Mouse (Mus musculus) CH12.LX (cell line): Measurements from ENCODE around the gene Slc35e2. TPM values are rescaled to one million over a fixed set of nuclear protein-coding genes. Genes with fewer than 3 reads are reported as not detected.
A peak's percentile ranks its signal among the peaks of the same experiment; 100 is the strongest.

ENCODE experiments used
- DNase-seq: peaks from one replicate; pipeline ENCODE4 v3.0.0-alpha.2; 2013; ENCODE audit errors: extremely low read depth
- H3K27ac ChIP-seq: 2 replicates; pipeline ENCODE4 v1.5.1; 2012; ENCODE audit warnings: low read depth, mild to moderate bottlenecking, control low read depth, moderate library complexity; ENCODE audit not compliant: insufficient read depth
- H3K27me3 ChIP-seq: replicated peaks from 2 replicates; pipeline ENCODE3; 2012; ENCODE audit warnings: inconsistent platforms
- H3K36me3 ChIP-seq, 2 experiments: replicated peaks in 1 of 2; 2 replicates each; pipeline versions ENCODE3 to v1.6.1; 2012; ENCODE audit warnings: inconsistent platforms in 1 of 2, low read length in 1 of 2, mild to moderate bottlenecking in 1 of 2, mixed read lengths in 1 of 2, moderate library complexity in 1 of 2; ENCODE audit not compliant: control insufficient read depth in 1 of 2, insufficient read depth in 1 of 2
- H3K4me1 ChIP-seq, 2 experiments: 2 replicates each; pipeline ENCODE4 v1.6.1; 2012; ENCODE audit warnings: inconsistent platforms in 1 of 2, moderate library complexity in 1 of 2; ENCODE audit not compliant: insufficient read depth in 2 of 2, control insufficient read depth in 1 of 2
- H3K4me2 ChIP-seq: 2 replicates; pipeline ENCODE4 v1.6.1; 2012; ENCODE audit warnings: low read depth, mild to moderate bottlenecking, control low read depth; ENCODE audit not compliant: poor library complexity, insufficient read depth, severe bottlenecking
- H3K4me3 ChIP-seq, 3 experiments: fragments of 150-350 bp in 1 of 3; sonication (generic) in 1 of 3; replicated peaks in 1 of 3; 2 replicates each; pipeline versions ENCODE3 to v1.5.1; 2011 to 2012; ENCODE audit warnings: low read depth in 2 of 3, low read length in 2 of 3, mild to moderate bottlenecking in 2 of 3, moderate library complexity in 2 of 3, control low read depth in 1 of 3, improper control_type of control experiment in 1 of 3, inconsistent platforms in 1 of 3, mixed read lengths in 1 of 3; ENCODE audit not compliant: poor library complexity in 1 of 3
- H3K79me2 ChIP-seq: replicated peaks from 2 replicates; pipeline ENCODE4 v1.6.1; 2012; ENCODE audit warnings: mild to moderate bottlenecking, moderate library complexity; ENCODE audit not compliant: control insufficient read depth, poor library complexity, insufficient read depth, severe bottlenecking; ENCODE audit errors: extremely low read depth
- H3K9ac ChIP-seq: 2 replicates; pipeline ENCODE4 v1.6.1; 2012; ENCODE audit warnings: low read depth, mild to moderate bottlenecking, control low read depth, moderate library complexity; ENCODE audit not compliant: insufficient read depth
- H3K9me3 ChIP-seq: replicated peaks from 2 replicates; pipeline ENCODE3; 2012; ENCODE audit warnings: low read length, inconsistent platforms, mixed read lengths
- NELFE ChIP-seq: IDR thresholded peaks from 2 replicates; pipeline ENCODE4 v1.6.1; 2011; ENCODE audit warnings: low read depth, low read length, improper control_type of control experiment
- ZNF384 ChIP-seq: IDR thresholded peaks from 2 replicates; pipeline ENCODE4 v1.6.1; 2012; ENCODE audit warnings: low read depth, low read length, improper control_type of control experiment, inconsistent platforms
- dilution Hi-C: fragments of 300-500 bp; cut with MboI; formaldehyde crosslinking; loops from 2 replicates; pipeline ENCODE4 v1.14.3; 2020; ENCODE audit warnings: low sequenced_read_pairs; ENCODE audit not compliant: extremely low pct_unique_long_range_greater_than_20kb, extremely low pct_ligation_motif_present
- in situ Hi-C: fragments of 300-500 bp; cut with MboI; formaldehyde crosslinking; loops from 3 replicates; pipeline ENCODE4 v1.14.3; 2019; ENCODE audit warnings: low sequenced_read_pairs, low pct_ligation_motif_present, low pct_unique_long_range_greater_than_20kb, mixed read lengths
- polyA plus RNA-seq: library from polyadenylated mRNA; unstranded; fragments of >175 nt; gene quantifications from 2 replicates; pipeline ENCODE4 v1.2.1, GENCODE M21; 2012; ENCODE audit warnings: low read depth; ENCODE audit not compliant: insufficient read length
- total RNA-seq, 2 experiments: library from RNA; depleted of rRNA; stranded (reverse); fragments of 300-350 nt in 1 of 2; fragments of >200 nt in 1 of 2; gene quantifications; 2 replicates each; pipeline ENCODE4 v1.2.3; 2012 to 2014

Gene Slc35e2
- total and polyA plus RNA-seq, 3 experiments: 8.2 to 14.6 (median 9.9) TPM

- Histone ChIP-seq H3K27me3 (no peaks in the 10 kb centered on the region), H3K9ac (no peak overlapping the region), H3K27ac (no peak overlapping the region), H3K4me1 (peaks cover 3 to 8% of the 10 kb centered on the region in 2 experiments), H3K36me3 (peaks cover 10 to 16% of the 10 kb centered on the region in 2 experiments), H3K79me2 (no peaks in the 10 kb centered on the region), H3K9me3 (no peaks in the 10 kb centered on the region), H3K4me2 (no peak overlapping the region), H3K4me3 (no peak overlapping the region)
- in situ Hi-C loops (no loop called here), dilution Hi-C loops (no loop called here)
- TF ChIP-seq ZNF384 (peak; percentile 69), NELFE (no peak)
- no peak for DNase-seq
Measured at GRCm38 (mm10) chr4:155672082-155672481, 70.9 kb downstream of the Slc35e2 start.

Other genes starting within 250 kb of the Slc35e2 start
Only the 20 nearest of the 22 such genes appear.
- gene Gabrd, start 203.3 kb upstream of the Slc35e2 start, total RNA-seq (2012; rRNA removed): 0.08 and 0.13 TPM in 2 replicates
- not detected in 2 replicates for gene Gabrd, start 203.3 kb upstream of the Slc35e2 start, total RNA-seq (2014; rRNA removed)
- gene Gabrd, start 203.3 kb upstream of the Slc35e2 start, polyA plus RNA-seq: not detected in 2 replicates
- 8.5 and 8.6 TPM in 2 replicates for gene Cfap74, start 192.2 kb upstream of the Slc35e2 start, total RNA-seq (2012; rRNA removed)
- 4.7 and 5.2 TPM in 2 replicates for gene Cfap74, start 192.2 kb upstream of the Slc35e2 start, total RNA-seq (2014; rRNA removed)
- gene Cfap74, start 192.2 kb upstream of the Slc35e2 start, polyA plus RNA-seq: 4.7 and 6.2 TPM in 2 replicates
- gene Tmem52, start 132.3 kb upstream of the Slc35e2 start, total RNA-seq (2012; rRNA removed): 0.13 and 0.59 TPM in 2 replicates
- not detected in 2 replicates for gene Tmem52, start 132.3 kb upstream of the Slc35e2 start, total RNA-seq (2014; rRNA removed)
- 0.34 TPM in 1 of 2 replicates, not detected in the other for gene Tmem52, start 132.3 kb upstream of the Slc35e2 start, polyA plus RNA-seq
- gene Gnb1, start 110.1 kb upstream of the Slc35e2 start, total RNA-seq (2012; rRNA removed): 106 and 134 TPM in 2 replicates
- 72.8 and 88.0 TPM in 2 replicates for gene Gnb1, start 110.1 kb upstream of the Slc35e2 start, total RNA-seq (2014; rRNA removed)
- 407 and 450 TPM in 2 replicates for gene Gnb1, start 110.1 kb upstream of the Slc35e2 start, polyA plus RNA-seq
- 138 and 162 TPM in 2 replicates for gene Nadk, start 39.0 kb upstream of the Slc35e2 start, total RNA-seq (2012; rRNA removed)
- gene Nadk, start 39.0 kb upstream of the Slc35e2 start, total RNA-seq (2014; rRNA removed): 193 and 204 TPM in 2 replicates
- 199 and 212 TPM in 2 replicates for gene Nadk, start 39.0 kb upstream of the Slc35e2 start, polyA plus RNA-seq
- 26.6 and 32.5 TPM in 2 replicates for gene Cdk11b, start 23.4 kb downstream of the Slc35e2 start, total RNA-seq (2012; rRNA removed)
- 13.0 and 15.6 TPM in 2 replicates for gene Cdk11b, start 23.4 kb downstream of the Slc35e2 start, total RNA-seq (2014; rRNA removed)
- 82.0 and 106 TPM in 2 replicates for gene Cdk11b, start 23.4 kb downstream of the Slc35e2 start, polyA plus RNA-seq
- not detected in 2 replicates for gene Gm10563, start 44.0 kb downstream of the Slc35e2 start, total RNA-seq (2012; rRNA removed)
- not detected in 2 replicates for gene Gm10563, start 44.0 kb downstream of the Slc35e2 start, total RNA-seq (2014; rRNA removed)
- gene Gm10563, start 44.0 kb downstream of the Slc35e2 start, polyA plus RNA-seq: not detected in 2 replicates
- 3.3 and 7.9 TPM in 2 replicates for gene Mmp23, start 52.0 kb downstream of the Slc35e2 start, total RNA-seq (2012; rRNA removed)
- 0.74 and 1.1 TPM in 2 replicates for gene Mmp23, start 52.0 kb downstream of the Slc35e2 start, total RNA-seq (2014; rRNA removed)
- gene Mmp23, start 52.0 kb downstream of the Slc35e2 start, polyA plus RNA-seq: 0.95 and 2.0 TPM in 2 replicates
- gene Mib2, start 67.8 kb downstream of the Slc35e2 start, total RNA-seq (2012; rRNA removed): 24.8 and 66.5 TPM in 2 replicates
- 17.6 and 19.0 TPM in 2 replicates for gene Mib2, start 67.8 kb downstream of the Slc35e2 start, total RNA-seq (2014; rRNA removed)
- 23.6 and 25.5 TPM in 2 replicates for gene Mib2, start 67.8 kb downstream of the Slc35e2 start, polyA plus RNA-seq
- gene Fndc10, start 92.9 kb downstream of the Slc35e2 start, total RNA-seq (2012; rRNA removed): 2.4 and 3.2 TPM in 2 replicates
- 0.96 and 1.7 TPM in 2 replicates for gene Fndc10, start 92.9 kb downstream of the Slc35e2 start, total RNA-seq (2014; rRNA removed)
- gene Fndc10, start 92.9 kb downstream of the Slc35e2 start, polyA plus RNA-seq: 1.3 and 1.4 TPM in 2 replicates
- gene Ssu72, start 103.4 kb downstream of the Slc35e2 start, total RNA-seq (2012; rRNA removed): 169 and 172 TPM in 2 replicates
- gene Ssu72, start 103.4 kb downstream of the Slc35e2 start, total RNA-seq (2014; rRNA removed): 245 TPM in 2 replicates
- gene Ssu72, start 103.4 kb downstream of the Slc35e2 start, polyA plus RNA-seq: 140 and 160 TPM in 2 replicates
- 0.34 and 0.38 TPM in 2 replicates for gene Tmem240, start 133.4 kb downstream of the Slc35e2 start, total RNA-seq (2012; rRNA removed)
- gene Tmem240, start 133.4 kb downstream of the Slc35e2 start, total RNA-seq (2014; rRNA removed): not detected in 2 replicates
- gene Tmem240, start 133.4 kb downstream of the Slc35e2 start, polyA plus RNA-seq: 0.11 and 0.14 TPM in 2 replicates
- gene Atad3a, start 159.7 kb downstream of the Slc35e2 start, total RNA-seq (2012; rRNA removed): 154 and 175 TPM in 2 replicates
- 133 and 135 TPM in 2 replicates for gene Atad3a, start 159.7 kb downstream of the Slc35e2 start, total RNA-seq (2014; rRNA removed)
- 182 and 216 TPM in 2 replicates for gene Atad3a, start 159.7 kb downstream of the Slc35e2 start, polyA plus RNA-seq
- 1.2 and 1.8 TPM in 2 replicates for gene Vwa1, start 173.3 kb downstream of the Slc35e2 start, total RNA-seq (2012; rRNA removed)
- gene Vwa1, start 173.3 kb downstream of the Slc35e2 start, total RNA-seq (2014; rRNA removed): 0.12 and 0.15 TPM in 2 replicates
- 0.12 and 0.13 TPM in 2 replicates for gene Vwa1, start 173.3 kb downstream of the Slc35e2 start, polyA plus RNA-seq
- 0.04 TPM in 2 replicates for gene Tmem88b, start 184.5 kb downstream of the Slc35e2 start, total RNA-seq (2012; rRNA removed)
- not detected in 2 replicates for gene Tmem88b, start 184.5 kb downstream of the Slc35e2 start, total RNA-seq (2014; rRNA removed)
- gene Tmem88b, start 184.5 kb downstream of the Slc35e2 start, polyA plus RNA-seq: not detected in 2 replicates
- gene Ankrd65, start 189.0 kb downstream of the Slc35e2 start, total RNA-seq (2012; rRNA removed): not detected in 2 replicates
- gene Ankrd65, start 189.0 kb downstream of the Slc35e2 start, total RNA-seq (2014; rRNA removed): not detected in 2 replicates
- gene Ankrd65, start 189.0 kb downstream of the Slc35e2 start, polyA plus RNA-seq: not detected in 2 replicates
- 146 and 238 TPM in 2 replicates for gene Mrpl20, start 201.5 kb downstream of the Slc35e2 start, total RNA-seq (2012; rRNA removed)
- 230 and 244 TPM in 2 replicates for gene Mrpl20, start 201.5 kb downstream of the Slc35e2 start, total RNA-seq (2014; rRNA removed)
- 193 and 212 TPM in 2 replicates for gene Mrpl20, start 201.5 kb downstream of the Slc35e2 start, polyA plus RNA-seq
- gene Ccnl2, start 211.1 kb downstream of the Slc35e2 start, total RNA-seq (2012; rRNA removed): 63.0 and 63.7 TPM in 2 replicates
- 67.7 and 79.7 TPM in 2 replicates for gene Ccnl2, start 211.1 kb downstream of the Slc35e2 start, total RNA-seq (2014; rRNA removed)
- gene Ccnl2, start 211.1 kb downstream of the Slc35e2 start, polyA plus RNA-seq: 59.6 and 64.8 TPM in 2 replicates
- gene Aurkaip1, start 229.9 kb downstream of the Slc35e2 start, total RNA-seq (2012; rRNA removed): 142 and 149 TPM in 2 replicates
- 162 and 182 TPM in 2 replicates for gene Aurkaip1, start 229.9 kb downstream of the Slc35e2 start, total RNA-seq (2014; rRNA removed)
- gene Aurkaip1, start 229.9 kb downstream of the Slc35e2 start, polyA plus RNA-seq: 138 and 141 TPM in 2 replicates
- gene Mxra8, start 238.3 kb downstream of the Slc35e2 start, total RNA-seq (2012; rRNA removed): 17.2 and 24.0 TPM in 2 replicates
- 8.8 and 10.8 TPM in 2 replicates for gene Mxra8, start 238.3 kb downstream of the Slc35e2 start, total RNA-seq (2014; rRNA removed)
- 10.8 and 12.4 TPM in 2 replicates for gene Mxra8, start 238.3 kb downstream of the Slc35e2 start, polyA plus RNA-seq